Mouse (Mus musculus) olfactory bulb, adult 2 months (tissue): Measurements from ENCODE around the gene Rnf144b.

Experiments used
- CTCF ChIP-seq: fragments of 200-500 bp; IDR thresholded peaks from 2 replicates; pipeline ENCODE4 v1.5.1; 2012; ENCODE audit warnings: low read depth, mild to moderate bottlenecking, low read length, moderate library complexity; ENCODE audit not compliant: insufficient read depth
- POLR2A ChIP-seq: fragments of 200-500 bp; IDR thresholded peaks from 2 replicates; pipeline ENCODE4 v1.6.1; 2012; ENCODE audit warnings: mild to moderate bottlenecking, low read depth, low read length, moderate library complexity; ENCODE audit not compliant: insufficient read depth

- TF ChIP-seq POLR2A (no peak), CTCF (no peak)
Measured at GRCm38 (mm10) chr13:47170026-47170425, 47.6 kb downstream of the Rnf144b start.
